ENCODE assay signal across 7 mouse cellular contexts in genomic region chr13:34715437-34715838, GRCm38 (mm10). TPM values are rescaled to one million over a fixed set of nuclear protein-coding genes. Genes with fewer than 3 reads are reported as not detected.
DNase-seq lines count a peak whose midpoint lies in the region; ATAC-seq lines count a peak whose summit lies in the region.

No protein-coding gene starts in this region.

- ATAC-seq in cerebellum, adult (ENCODE audit: insufficient number of reproducible peaks, low FRiP score, low TSS enrichment): no peak

- DNase-seq in urinary bladder, postnatal 14 days (ENCODE audit: low spot score): peak; percentile 59
- no peak for DNase-seq in urinary bladder, adult 2 months (ENCODE audit: low spot score)
- peak; percentile 25 to 47 for DNase-seq in frontal cortex, postnatal 10 days (ENCODE audit: low spot score in 2 of 2)
- DNase-seq in left cerebral cortex, adult 18-20 months (ENCODE audit: low spot score in 2 of 2): peak; percentile 76 to 78
- peak; percentile 4 for DNase-seq in right cerebral cortex, postnatal 4 days
- no peak for DNase-seq in embryo, embryonic 11 days

RNA-seq across cellular contexts. Expression of gene Fam50b, which starts 19.2 kb away (rescaled TPM):
- polyA plus RNA-seq in urinary bladder, adult 2 months (2012; rRNA removed): 0.07 and 0.12 TPM in 2 replicates
- total RNA-seq in left cerebral cortex, adult 18-20 months (2021): not detected

Comparison
In these comparisons a context has a peak if more than half of its experiments do, and no peak if none do; other contexts are left out.
1. DNase-seq: peak in urinary bladder, postnatal 14 days (single experiment), frontal cortex, postnatal 10 days (2 of 2), left cerebral cortex, adult 18-20 months (2 of 2) and right cerebral cortex, postnatal 4 days (single experiment); none in urinary bladder, adult 2 months (single experiment) and embryo, embryonic 11 days (single experiment).